Mouse (Mus musculus) adrenal gland (tissue): Measurements from ENCODE around the gene Crmp1.

Experiments
- intact Hi-C: fragments of 180-260 bp; cut with DNase I; formaldehyde crosslinking; loops from one replicate; pipeline ENCODE4 v1.15.1; 2025

The Crmp1 gene

DNA sequence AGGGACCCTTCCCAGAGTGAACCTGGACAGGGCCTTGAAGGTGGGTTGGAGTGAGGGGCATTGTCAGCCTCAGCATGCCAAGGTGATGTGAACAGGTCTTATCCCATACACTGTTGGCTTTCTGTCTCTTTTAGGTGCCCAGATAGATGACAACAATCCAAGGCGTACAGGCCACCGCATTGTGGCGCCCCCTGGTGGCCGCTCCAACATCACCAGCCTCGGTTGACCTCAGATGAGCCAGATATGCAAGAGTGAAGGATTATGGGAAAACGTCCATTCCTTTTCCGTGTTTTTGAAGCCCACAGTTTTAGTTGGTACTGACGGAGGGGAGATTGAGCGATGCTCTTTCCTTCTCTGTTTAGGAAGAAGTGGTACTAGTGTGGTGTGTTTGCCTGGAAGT lies 49.2 kb downstream of the Crmp1 start:
- intact Hi-C loops, result no loop called here

DNA sequence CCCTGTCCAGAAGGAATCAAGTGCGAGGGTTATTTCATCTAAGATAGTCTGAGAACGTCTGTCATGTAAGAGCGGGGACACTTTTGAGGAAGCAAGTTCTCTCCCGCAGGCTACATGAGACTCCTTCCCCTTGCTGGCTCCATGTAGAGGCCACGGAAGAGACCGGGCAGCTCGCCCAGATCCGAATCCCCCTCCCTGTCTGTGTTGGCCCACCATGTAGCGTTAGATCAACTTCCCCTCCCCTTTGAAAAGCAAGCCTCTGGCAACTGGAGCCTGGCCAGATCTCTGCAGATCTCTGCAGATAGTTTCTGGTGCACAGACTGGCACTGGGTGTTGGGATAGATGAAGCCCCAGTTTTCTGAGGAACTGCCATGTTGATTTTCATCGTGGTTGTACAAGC lies 55.0 kb downstream of the Crmp1 start:
- intact Hi-C loops, result loop anchor here (5.0 kb wide), 3 partner anchors 56 to 456 kb away; partner anchors contain the start of gene Stk32b

DNA sequence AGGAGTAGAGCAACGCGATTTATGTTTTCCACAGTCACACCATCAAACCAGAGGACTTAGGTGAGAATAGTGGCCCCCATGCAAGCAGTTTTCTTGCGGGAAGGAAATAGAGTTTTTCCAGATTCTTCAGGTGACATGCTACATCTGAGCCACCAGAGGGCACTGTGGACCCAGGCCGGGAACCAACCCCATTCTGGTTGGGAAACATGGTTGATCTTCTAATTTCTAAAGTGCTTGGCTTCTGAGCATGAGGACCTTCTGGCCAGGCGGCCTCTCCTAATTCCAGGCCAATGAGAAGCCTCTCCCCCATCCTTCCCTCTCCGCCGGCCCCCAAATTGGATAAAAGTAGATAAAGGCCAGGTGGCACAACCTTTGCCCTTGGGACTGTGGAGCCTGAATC lies 56.6 kb downstream of the Crmp1 start:
- intact Hi-C loops, result loop anchor here (5.0 kb wide), 3 partner anchors 54 to 454 kb away; partner anchors contain the start of gene Stk32b

DNA sequence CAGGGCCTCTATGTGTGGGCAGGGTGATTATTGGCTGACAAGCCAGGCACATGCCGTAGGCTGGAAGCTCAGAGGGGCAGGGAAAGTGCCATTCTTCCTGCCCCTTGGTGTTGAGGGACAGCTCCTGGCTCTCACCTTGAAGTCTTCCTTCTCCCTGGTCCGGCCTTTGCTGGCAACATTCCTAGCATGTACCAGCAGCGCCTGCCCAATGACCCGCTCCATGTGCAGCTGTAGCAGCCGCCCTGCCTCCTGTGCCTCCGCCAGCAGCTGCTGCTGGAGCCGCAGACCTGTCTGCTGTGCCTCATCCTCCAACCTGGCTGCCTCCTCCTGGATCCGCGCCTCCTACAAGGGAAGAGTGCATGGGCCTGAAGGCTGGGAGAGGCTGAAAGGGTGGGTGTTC lies 68.3 kb downstream of the Crmp1 start:
- intact Hi-C loops, result no loop called here

DNA sequence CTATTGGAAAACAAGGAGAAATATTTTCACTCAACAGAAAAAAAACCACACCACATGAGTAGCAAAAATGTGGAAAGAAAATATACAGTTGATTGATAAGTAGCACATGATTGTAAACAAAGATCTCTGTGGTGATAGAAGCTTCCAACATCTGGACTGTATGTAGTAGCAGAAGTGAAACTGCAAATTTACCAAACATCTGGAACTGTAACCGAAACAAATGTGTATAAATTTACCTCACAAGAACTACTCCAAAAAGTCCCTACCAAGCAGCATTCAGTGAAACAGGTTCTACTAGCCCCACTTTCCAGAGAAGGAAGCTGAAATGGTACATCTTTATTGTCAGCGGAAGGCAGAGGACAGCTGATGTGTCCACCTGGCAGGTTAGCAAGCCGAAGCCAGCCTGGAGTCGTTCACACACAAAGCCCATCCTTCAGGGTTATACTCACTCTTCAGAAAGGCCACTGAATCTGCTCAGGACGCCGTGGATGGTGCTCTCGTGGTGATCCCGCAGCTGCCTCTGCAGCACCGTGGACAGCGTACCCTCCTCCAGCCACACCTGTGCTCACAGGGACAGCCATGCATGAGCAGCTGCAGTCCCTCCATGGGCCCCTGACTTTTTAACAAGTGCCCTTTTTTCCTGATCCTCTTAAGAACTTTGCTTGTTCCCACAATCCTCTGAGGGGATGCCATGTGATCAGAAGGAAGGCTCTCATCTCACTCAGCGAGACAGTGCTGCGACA lies 71.4 kb downstream of the Crmp1 start:
- intact Hi-C loops, result no loop called here

DNA sequence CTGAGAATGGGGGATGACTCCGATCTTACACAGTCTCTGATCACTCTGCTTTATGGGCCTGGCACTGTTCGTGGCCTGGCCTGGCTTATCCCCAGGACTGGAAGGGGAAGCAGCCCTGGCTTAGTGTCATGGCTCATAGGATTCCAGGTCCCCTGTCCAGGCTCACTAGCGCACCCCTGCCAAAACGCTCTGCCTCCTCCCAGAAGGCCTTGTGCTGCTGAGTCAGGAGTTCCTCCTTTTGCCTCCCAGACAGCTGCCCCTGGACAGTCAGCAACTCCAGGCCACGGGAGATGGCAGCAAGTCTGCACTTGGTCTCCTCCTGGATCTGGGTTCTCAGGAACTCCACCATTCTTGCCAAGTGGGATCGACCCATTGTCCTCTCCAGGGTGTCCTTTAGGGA lies 77.0 kb downstream of the Crmp1 start:
- intact Hi-C loops, result no loop called here

DNA sequence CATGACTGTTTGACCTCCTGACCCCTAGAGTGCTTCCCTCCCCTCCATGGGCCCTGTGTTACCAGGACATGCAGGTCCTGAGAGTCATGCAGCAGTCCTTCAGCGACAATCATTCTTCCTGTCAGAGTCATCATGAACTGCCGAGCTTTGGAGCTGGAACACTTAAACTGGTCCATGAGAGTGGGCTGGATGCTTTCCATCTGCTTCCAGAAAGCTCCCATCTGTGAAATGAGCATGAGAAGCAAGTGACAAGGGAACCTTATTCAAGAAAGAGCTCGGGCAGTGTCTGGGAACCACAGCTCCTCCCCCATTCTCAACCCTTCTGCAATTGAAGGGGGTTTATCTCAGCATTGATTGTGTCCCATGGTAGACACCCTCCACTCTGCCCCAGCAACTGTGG lies 78.4 kb downstream of the Crmp1 start:
- intact Hi-C loops, result no loop called here

DNA sequence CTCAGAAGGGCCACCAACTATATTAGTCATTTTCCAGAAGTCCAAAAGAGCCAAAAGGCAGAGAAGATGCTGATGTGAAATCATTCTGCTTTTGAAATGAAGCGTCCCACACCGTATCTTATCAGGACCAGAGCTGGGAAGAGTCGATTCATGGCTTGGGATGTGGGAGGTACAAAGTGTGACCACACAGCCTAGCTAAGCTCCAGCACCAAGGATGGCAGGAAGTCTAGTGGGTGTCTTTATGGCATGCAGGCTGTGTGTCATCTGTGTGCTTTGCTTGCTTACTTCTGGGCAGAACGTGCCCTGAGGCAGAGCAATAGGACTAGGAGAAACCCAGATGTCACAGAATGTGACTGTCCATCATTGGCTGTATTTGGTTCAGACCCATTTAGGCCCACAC lies 79.0 kb downstream of the Crmp1 start:
- intact Hi-C loops, result no loop called here

DNA sequence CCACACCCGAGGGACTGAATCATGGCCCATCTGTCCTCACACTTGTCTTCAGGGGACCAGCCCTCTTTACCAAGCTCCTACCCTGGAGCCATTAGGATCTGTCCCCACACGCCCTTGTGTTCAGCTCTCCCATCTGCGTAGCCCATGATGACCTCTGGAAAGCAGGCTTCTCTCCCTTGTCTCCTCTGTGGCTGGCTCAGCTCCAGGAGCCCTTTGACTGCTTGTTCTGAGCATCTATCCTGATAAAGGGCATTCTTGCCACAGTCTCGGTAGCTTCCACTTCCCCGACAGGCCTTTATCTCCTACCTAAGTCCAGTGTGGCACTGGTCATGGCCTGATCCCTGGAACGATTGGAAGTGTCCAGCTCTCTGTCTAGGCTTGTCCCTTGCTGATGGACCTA lies 84.9 kb downstream of the Crmp1 start:
- intact Hi-C loops, result no loop called here

DNA sequence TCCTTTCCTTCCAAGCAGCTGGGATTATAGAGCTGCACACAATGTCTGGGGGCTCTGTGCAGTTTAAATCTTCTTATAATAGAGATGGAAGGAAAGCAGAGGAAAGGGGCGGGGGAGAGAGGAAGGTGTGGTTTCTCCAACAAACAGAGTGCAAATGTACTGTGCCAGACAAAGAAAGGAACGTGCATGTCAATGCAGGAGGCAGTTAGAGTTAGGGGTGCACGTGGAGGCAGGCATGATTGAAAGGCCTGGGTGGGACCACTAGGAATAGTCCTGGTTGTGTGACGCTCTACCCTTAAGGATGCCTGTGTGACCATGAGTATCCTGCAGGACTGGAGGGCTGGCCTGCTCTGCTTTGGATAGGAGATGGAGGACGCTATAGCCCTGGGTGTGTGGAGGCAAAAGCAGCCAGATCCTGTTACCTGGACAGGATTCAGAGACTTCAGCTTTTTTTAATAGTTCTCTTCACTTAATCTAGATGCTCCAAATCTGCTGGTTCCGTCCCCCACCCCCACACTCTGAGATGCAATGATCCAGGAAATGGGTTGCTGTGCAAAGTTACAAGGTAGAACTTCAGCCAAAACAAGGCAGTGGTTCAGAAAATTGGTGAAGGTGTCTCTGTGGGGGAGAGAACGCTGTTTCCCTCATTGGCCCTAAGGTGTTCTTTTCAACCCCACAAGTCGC lies 88.9 kb downstream of the Crmp1 start:
- intact Hi-C loops, result no loop called here

DNA sequence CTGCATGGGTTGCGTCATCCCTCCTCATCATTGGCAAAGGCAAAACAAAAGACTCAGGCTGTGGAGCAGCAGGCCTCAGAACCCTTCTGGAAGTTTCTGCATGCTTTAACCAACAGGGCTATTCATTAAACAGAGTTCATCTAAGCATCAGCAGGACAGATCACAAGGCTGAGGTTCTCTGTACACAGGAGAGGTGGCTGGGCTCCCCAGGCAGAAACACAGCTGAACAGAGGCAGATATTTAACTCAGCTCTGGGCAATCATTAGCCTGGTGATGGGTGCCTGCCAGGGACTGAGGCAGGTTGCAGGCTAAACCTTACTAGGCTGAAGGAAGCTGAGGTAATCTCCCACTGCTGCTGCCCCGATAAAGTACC lies 89.4 kb downstream of the Crmp1 start:
- intact Hi-C loops, result no loop called here

DNA sequence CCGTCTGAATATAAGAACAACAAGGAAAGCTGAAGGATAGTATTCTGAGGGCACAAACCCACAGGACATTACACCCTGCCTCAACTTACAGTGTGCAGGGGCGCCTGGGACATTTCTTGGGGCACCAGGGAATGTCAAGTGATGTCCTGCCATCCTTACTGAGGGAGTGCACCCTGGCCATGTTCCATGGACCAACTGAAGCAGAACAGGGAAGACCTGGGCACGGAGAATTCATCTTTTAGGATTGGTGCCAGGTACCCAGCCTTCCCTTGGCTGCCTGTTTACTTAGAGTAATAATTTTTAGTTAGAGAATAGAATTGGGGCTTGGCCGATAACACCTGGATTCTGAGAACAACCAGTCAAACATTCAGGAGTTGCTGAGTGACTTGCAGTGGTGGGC lies 90.3 kb downstream of the Crmp1 start:
- intact Hi-C loops, result no loop called here

DNA sequence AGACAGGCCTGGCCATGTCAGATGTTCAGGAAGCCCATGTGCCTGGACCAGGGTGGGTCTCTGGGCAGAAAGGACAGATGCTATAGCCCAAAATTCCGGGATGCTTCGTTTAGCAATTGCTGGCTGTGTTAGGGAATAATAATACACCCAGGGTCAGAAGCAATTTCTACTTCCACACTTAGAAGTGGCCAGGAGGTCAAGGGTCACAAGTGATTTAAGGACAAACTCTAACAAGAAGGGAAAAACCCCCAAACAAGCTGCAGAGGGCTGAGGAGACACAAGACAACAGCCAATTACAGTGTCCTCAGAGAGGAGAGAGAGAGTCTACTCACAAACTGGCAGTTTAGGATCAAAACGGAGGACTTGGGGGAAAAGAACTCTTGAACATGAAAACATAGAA lies 93.3 kb downstream of the Crmp1 start:
- intact Hi-C loops, result no loop called here

DNA sequence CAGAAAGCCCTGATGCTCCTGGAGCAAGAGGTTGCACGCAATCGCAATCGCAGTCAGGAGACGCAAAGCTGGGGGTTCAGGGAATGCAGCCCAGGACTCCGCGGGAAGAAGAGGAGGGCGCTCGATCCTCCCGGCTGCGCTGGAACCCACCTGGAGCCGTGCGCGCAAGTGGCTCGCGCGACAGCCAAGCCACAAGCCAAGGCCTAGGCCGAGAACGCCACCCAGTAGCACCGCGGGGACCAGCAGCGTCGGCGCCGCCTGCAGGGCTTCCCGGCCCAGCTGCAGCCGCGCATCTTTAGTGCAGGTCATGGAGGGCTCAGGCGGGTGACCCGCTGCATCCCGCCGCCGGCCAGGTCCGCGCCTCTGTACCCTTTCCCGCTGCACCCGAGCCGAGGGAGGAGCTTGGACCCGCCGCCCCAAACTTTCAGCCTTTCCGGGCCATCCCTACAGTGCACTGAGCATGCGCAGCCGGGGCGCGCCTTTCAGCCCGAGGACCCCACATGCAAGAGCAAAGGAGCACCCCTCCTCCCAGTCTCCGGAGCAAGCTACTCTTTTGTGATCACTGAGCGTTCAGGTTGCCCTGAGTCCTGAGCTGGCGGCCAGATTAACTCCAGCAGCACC lies 94.9 kb downstream of the Crmp1 start, which contains the start of gene Evc:
Gene Evc (minus strand): TSS at position 410 of the 621 bp plus-strand sequence.
- intact Hi-C loops, result no loop called here

DNA sequence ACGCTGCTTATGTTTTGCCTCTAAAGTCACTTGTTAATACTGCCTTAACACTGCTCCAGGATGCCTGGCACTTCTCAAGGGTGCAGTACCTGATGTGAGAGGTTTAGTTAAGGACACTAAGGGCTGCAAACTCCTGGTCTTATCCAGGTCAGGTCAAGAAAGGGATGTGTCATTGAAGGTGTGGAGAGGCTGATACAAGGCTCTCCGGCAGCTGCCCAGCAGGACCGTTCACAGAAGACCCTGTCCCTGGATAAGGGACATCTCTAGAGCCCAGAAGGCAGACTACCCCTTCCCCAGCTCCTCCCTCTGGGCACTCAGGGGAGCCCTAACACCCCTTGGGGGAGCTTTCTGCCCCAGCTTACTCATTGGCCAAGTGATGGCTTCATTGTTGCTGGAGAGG lies 96.0 kb downstream of the Crmp1 start:
- intact Hi-C loops, result no loop called here

DNA sequence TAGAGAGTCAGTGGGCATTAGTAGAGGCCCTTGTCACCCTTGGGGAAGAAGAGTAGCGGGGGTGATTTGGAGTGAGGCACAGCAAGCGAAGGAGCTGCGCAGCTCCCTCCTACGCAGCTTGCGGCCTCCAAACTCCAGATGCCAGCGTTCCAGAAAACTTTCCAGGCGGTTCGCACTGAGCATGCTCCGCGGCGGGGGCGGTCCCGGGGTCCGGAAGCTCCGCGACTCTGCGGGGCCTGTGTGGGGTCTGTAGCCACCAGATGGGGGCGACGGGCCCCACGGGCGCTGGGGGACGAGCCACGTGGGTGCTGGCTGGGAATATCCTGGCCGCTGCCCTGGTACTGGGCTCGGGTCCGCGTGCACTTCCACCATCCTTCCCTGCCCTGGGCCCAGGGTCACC lies 96.5 kb downstream of the Crmp1 start, which contains the start of gene Evc2:
Gene Evc2 (plus strand): TSS at position 212 of the 400 bp plus-strand sequence.
- intact Hi-C loops, result no loop called here
